Mouse (Mus musculus): ENCODE data around the gene Fam213a. TPM values are rescaled to one million over a fixed set of nuclear protein-coding genes. Genes with fewer than 3 reads are reported as not detected.

The Fam213a gene
- polyA plus RNA-seq, 1 experiment from 2014 or later, result 40.6 TPM

DNA sequence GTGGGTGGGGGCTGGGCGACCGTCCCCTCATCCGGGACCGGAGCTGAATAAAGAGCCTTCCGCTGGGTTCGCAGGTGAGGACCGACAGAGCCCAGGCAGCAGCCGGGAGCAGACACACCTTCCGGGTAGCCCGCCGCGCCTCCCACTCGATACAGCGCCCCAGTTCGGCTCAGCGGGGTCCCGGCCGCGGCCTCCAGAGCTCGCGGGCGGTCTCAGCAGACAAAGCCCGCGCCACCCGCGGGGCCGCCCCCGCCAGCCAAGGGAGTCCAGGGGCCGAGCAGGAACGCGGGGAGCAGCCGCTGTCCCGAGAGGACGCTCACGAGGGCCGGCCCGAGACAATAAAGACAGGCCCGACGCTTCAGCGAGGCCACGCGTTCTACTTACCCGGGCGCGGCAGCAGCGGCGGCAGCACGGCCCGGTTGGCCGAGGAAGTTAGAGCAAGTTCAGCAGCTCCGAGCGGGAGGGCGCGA, 47.2 kb downstream of the Fam213a start, which contains the start of gene Tspan14:
TSS of gene Tspan14 (minus strand) at position 416 of the 470 bp plus-strand sequence.
- TF ChIP-seq CTCF (IDR thresholded peaks at IDR 0.05) (no peak; the same call in 1 of the 2 replicates), EP300 (IDR thresholded peaks at IDR 0.05) (no peak)
- Histone ChIP-seq H3K27me3 (replicated peaks; ENCODE audit: insufficient read depth, low read length) (no peaks in the 10 kb centered on the region), H3K4me2 (replicated peaks; ENCODE audit: low read depth, low read length) (peak within 1 kb of the TSS; percentile 77), H3K27ac (ENCODE audit: low read length) (peak within 1 kb of the TSS; percentile 98), H3K4me1 (ENCODE audit: insufficient read depth, low read depth, low read length) (peaks cover 38% of the 10 kb centered on the region), H3K9ac (replicated peaks; ENCODE audit: low read depth) (peak within 1 kb of the TSS; percentile 90), H3K36me3 (ENCODE audit: insufficient read depth, low read length) (no peaks in the 10 kb centered on the region), H3K9me3 (ENCODE audit: low read length) (no peaks in the 10 kb centered on the region), H3K4me3 (ENCODE audit: low read depth, low read length) (peak within 1 kb of the TSS; percentile 90)
- WGBS, result under 1% methylated on average over 42 of the region's 54 CpGs
- ATAC-seq, result peak; percentile 39
- DNase-seq (ENCODE audit: low spot score), result peak; percentile 66

GRCm38 (mm10) chr14:40965507-40966356, 47.9 kb downstream of the Fam213a start:
- peak overlapping the region; percentile 98 for H3K27ac ChIP-seq (ENCODE audit: low read length)
- H3K9ac ChIP-seq (replicated peaks; ENCODE audit: low read depth), result peak overlapping the region; percentile 90
- WGBS, result 2% methylated on average over 15 of the region's 15 CpGs
- DNase-seq (ENCODE audit: low spot score) (peak; percentile 79), ATAC-seq (no peak)
- H3K9me3 ChIP-seq (ENCODE audit: low read length), result no peaks in the 10 kb centered on the region
- peaks cover 38% of the 10 kb centered on the region for H3K4me1 ChIP-seq (ENCODE audit: insufficient read depth, low read depth, low read length)
- TF ChIP-seq CTCF (IDR thresholded peaks at IDR 0.05), result no peak
- TF ChIP-seq EP300 (IDR thresholded peaks at IDR 0.05), result no peak
- H3K27me3 ChIP-seq (replicated peaks; ENCODE audit: insufficient read depth, low read length), result no peaks in the 10 kb centered on the region
- H3K36me3 ChIP-seq (ENCODE audit: insufficient read depth, low read length), result no peaks in the 10 kb centered on the region
- H3K4me3 ChIP-seq (ENCODE audit: low read depth, low read length), result peak overlapping the region; percentile 90
- peak overlapping the region; percentile 77 for H3K4me2 ChIP-seq (replicated peaks; ENCODE audit: low read depth, low read length)

GRCm38 (mm10) chr14:40964881-40965280, 48.7 kb downstream of the Fam213a start:
- Histone ChIP-seq H3K9ac (replicated peaks; ENCODE audit: low read depth) (no peak overlapping the region), H3K4me3 (ENCODE audit: low read depth, low read length) (peak overlapping the region; percentile 90; the same call in 1 of the 2 replicates), H3K27me3 (replicated peaks; ENCODE audit: insufficient read depth, low read length) (no peaks in the 10 kb centered on the region), H3K27ac (ENCODE audit: low read length) (no peak overlapping the region), H3K36me3 (ENCODE audit: insufficient read depth, low read length) (no peaks in the 10 kb centered on the region), H3K4me1 (ENCODE audit: insufficient read depth, low read depth, low read length) (peaks cover 45% of the 10 kb centered on the region), H3K4me2 (replicated peaks; ENCODE audit: low read depth, low read length) (peak overlapping the region; percentile 77), H3K9me3 (ENCODE audit: low read length) (no peaks in the 10 kb centered on the region)
- ATAC-seq, result no peak
- no peak for DNase-seq (ENCODE audit: low spot score)
- TF ChIP-seq CTCF (IDR thresholded peaks at IDR 0.05) (no peak), EP300 (IDR thresholded peaks at IDR 0.05) (no peak)

DNA sequence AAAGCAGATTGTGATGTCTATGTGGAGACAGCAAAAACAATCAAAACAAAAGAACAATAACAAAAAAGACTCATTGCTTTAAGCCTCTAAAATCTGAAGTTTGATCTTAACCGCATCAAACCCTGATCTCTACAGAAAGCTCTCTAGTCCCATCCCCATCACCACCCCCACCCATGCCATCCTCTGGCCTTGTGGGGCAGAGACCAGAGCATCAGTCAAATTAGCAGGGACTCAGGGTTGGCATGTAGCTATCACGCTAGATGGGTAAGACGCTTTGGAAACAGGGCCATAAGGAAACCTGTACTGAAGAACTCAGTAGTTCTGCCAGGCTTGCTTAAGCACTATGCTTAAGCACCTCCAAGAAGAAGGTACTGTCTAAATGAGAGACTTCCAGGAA, 49.4 kb downstream of the Fam213a start:
- H3K36me3 ChIP-seq (ENCODE audit: insufficient read depth, low read length), result no peaks in the 10 kb centered on the region
- H3K4me3 ChIP-seq (ENCODE audit: low read depth, low read length), result no peak overlapping the region; the same call in 1 of the 2 replicates
- WGBS, result 83% methylated on average over 3 of the region's 3 CpGs
- ATAC-seq, result no peak
- H3K9ac ChIP-seq (replicated peaks; ENCODE audit: low read depth), result no peak overlapping the region
- TF ChIP-seq EP300 (IDR thresholded peaks at IDR 0.05) (no peak), CTCF (IDR thresholded peaks at IDR 0.05) (no peak)
- H3K27ac ChIP-seq (ENCODE audit: low read length), result no peak overlapping the region
- H3K27me3 ChIP-seq (replicated peaks; ENCODE audit: insufficient read depth, low read length), result no peaks in the 10 kb centered on the region
- peaks cover 51% of the 10 kb centered on the region for H3K4me1 ChIP-seq (ENCODE audit: insufficient read depth, low read depth, low read length)
- no peaks in the 10 kb centered on the region for H3K9me3 ChIP-seq (ENCODE audit: low read length)
- H3K4me2 ChIP-seq (replicated peaks; ENCODE audit: low read depth, low read length), result peak overlapping the region; percentile 77
- no peak for DNase-seq (ENCODE audit: low spot score)

DNA sequence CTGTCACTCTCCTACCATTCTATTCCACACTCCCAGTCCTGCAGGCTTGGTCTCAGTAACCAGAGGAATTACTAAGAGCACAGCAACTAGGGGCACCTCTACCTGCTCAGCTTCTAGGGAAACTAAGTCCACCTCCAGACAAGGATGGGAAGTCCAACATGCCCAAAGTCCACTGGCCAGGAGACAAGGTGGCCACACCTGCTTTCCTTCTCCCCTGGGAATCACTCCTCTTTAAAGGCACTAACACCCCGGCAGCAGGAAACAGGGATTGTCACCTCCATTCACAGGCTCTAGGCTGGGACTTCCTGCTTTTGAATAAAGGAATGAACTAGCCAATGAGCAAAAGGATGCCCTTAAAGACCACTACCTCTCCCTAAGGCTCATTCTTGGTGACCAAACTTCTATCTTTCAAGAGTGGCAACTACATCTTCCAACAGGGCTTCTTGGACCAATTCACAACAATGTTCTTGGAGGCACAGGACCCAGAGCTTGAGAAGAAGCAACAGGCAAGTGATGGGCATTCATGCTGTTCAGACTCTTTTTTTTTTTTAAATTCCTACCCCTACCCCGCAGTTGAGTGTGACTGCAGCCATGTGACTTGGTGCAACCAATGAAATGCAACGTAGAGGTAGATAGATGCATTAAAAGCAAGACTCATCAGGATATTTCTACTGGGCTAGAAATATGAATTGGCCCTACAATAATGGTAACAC, 49.9 kb downstream of the Fam213a start:
- Histone ChIP-seq H3K27me3 (replicated peaks; ENCODE audit: insufficient read depth, low read length) (no peaks in the 10 kb centered on the region), H3K4me1 (ENCODE audit: insufficient read depth, low read depth, low read length) (peaks cover 57% of the 10 kb centered on the region), H3K4me2 (replicated peaks; ENCODE audit: low read depth, low read length) (peak overlapping the region; percentile 17; the same call in 1 of the 2 replicates), H3K9ac (replicated peaks; ENCODE audit: low read depth) (no peak overlapping the region), H3K36me3 (ENCODE audit: insufficient read depth, low read length) (no peaks in the 10 kb centered on the region), H3K27ac (ENCODE audit: low read length) (peak overlapping the region; percentile 28; the same call in 1 of the 2 replicates), H3K9me3 (ENCODE audit: low read length) (no peaks in the 10 kb centered on the region), H3K4me3 (ENCODE audit: low read depth, low read length) (no peak overlapping the region)
- DNase-seq (ENCODE audit: low spot score) (no peak), ATAC-seq (no peak)
- 49% methylated on average over 3 of the region's 3 CpGs for WGBS
- TF ChIP-seq CTCF (IDR thresholded peaks at IDR 0.05), result no peak
- TF ChIP-seq EP300 (IDR thresholded peaks at IDR 0.05), result no peak

Measured in lung, postnatal 0 days (tissue).